Mouse (Mus musculus) kidney, adult 2 months (tissue): ENCODE data around the gene Mtmr1.

Experiments
- CTCF ChIP-seq: fragments of 200-500 bp; conservative IDR thresholded peaks from 2 replicates; pipeline ENCODE4 v1.5.1; 2011; ENCODE audit warnings: low read depth, mild to moderate bottlenecking, control low read depth, low read length, moderate library complexity, mixed read lengths; ENCODE audit not compliant: insufficient read depth, insufficient read length
- POLR2A ChIP-seq: fragments of 200-500 bp; IDR thresholded peaks from one replicate; pipeline ENCODE4 v1.6.1; 2011; ENCODE audit warnings: low read depth, low read length, control low read depth

DNA sequence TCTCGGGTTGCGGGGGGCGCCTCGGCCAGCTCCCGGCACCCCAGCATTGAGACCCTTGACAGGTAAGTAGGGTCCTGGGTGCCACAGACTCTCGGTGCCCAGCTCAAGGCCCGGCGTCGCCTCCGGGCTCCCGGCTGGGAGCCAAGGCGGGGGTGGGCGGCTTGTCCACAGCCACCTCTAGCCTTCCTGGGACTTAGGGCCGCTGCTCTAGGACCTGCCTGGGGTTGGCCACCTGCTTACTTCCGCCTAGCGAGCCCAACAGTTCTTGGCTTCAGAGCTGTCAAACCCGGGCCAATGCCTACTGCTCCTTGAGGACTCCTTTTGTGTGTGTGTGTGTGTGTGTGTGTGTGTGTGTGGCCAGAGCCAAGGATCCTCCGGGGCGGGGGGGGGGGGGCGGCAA is 451 bp downstream of the Mtmr1 start:
- no peak for TF ChIP-seq CTCF
- TF ChIP-seq POLR2A = no peak
